Mouse (Mus musculus): ENCODE results near the gene Atpaf2.
"Not testable (repeated sequence)": the region's sequence is repeated elsewhere in the genome, so short reads cannot be mapped to it uniquely, and the experiment has no call there.

The Atpaf2 gene

DNA sequence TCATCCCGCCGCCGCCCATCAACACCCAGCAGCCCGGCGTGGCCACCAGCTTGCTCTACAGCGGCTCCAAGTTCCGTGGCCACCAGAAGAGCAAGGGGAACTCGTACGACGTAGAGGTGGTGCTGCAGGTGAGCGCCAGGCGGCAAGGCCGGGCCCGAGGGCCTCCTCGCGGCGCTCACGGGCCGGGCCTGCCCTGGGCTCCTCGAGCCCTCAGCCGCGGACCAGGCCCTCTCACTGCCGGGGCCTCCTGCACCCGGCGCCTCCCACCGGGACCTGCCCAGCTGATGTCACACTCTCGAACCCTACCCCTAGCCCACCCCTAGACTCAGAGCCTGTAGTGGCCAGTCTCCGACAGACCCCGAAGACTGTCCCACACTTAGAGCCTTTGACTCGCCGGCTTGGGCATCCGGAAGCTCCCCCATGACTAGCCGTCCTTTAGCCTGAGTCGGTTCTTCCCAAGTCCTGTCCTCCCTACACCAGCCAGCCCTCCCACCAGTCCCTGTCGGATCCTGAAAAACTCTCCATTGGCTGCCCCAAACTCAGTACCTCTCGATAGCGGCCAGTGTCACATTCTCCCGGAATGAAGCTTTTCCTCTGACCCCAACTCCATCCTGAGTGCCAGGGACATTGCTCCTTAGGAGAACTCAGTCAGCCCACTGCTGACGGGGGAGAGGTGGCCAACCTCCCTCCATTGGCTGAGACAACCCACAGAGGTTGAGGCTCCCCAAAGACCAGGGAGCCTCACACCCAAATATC, at the start of gene Atpaf2:
TSS of gene Atpaf2 (minus strand) at position 741 of the 756 bp plus-strand sequence.
- peak; percentile 74 for DNase-seq (ENCODE audit: extremely low read depth, insufficient read length, low spot score)

- no peak for DNase-seq (ENCODE audit: extremely low read depth, insufficient read length, low spot score)
Measured at GRCm38 (mm10) chr11:60465943-60466380, 47.7 kb upstream of the Atpaf2 start.

- DNase-seq (ENCODE audit: extremely low read depth, insufficient read length, low spot score), result no peak
Measured at GRCm38 (mm10) chr11:60457973-60458372, 39.7 kb upstream of the Atpaf2 start.

GRCm38 (mm10) chr11:60454745-60455087, 36.5 kb upstream of the Atpaf2 start:
- DNase-seq (ENCODE audit: extremely low read depth, insufficient read length, low spot score), result no peak

GRCm38 (mm10) chr11:60454080-60454744, 36.0 kb upstream of the Atpaf2 start, which contains the start of gene Drg2:
Gene Drg2, plus strand, starts transcription at chr11:60454591.
- peak; percentile 88 for DNase-seq (ENCODE audit: extremely low read depth, insufficient read length, low spot score)

DNA sequence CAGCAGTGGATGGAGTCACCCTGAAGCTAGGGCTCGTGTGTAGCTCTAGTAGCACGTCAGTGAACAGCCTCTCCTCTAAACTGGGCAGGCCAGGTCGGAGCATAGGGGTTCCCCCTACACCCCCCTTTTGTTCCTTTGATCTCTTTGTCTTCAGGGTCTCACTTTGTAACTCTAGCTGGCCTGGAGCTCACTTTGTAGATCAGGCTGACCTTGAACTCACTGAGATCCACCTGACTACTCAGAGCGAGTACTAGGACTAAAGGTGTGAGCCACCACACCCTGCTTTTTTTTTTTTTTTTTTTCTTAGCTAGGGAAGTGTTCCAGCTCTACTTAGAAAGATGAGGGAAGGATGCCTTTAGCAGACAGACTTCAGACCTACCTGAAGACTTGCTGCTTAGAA, 25.8 kb upstream of the Atpaf2 start:
- no peak for DNase-seq (ENCODE audit: extremely low read depth, insufficient read length, low spot score)

- DNase-seq (ENCODE audit: extremely low read depth, insufficient read length, low spot score), result no peak
Measured at GRCm38 (mm10) chr11:60442896-60443295, 24.6 kb upstream of the Atpaf2 start.

DNA sequence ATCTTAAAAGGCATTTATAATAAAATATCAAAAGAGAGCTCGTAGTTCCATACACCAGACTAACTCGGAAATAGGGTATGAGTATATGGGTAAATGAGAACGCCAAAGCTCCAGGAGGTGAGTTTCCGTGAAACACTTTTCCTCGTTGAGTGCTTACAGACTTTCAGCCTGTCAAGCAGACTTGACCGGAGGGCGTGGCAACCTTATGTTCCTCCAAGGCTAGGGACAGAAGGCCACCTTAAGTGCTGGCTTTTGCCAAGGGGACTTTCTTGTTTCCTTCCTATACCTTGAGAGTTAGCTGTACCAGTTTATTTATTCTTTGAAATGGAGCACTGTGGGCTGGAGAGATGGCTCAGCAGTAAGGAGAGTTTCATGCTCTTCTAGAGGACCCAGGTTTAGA, 21.9 kb upstream of the Atpaf2 start:
- DNase-seq (ENCODE audit: extremely low read depth, insufficient read length, low spot score), result no peak

DNA sequence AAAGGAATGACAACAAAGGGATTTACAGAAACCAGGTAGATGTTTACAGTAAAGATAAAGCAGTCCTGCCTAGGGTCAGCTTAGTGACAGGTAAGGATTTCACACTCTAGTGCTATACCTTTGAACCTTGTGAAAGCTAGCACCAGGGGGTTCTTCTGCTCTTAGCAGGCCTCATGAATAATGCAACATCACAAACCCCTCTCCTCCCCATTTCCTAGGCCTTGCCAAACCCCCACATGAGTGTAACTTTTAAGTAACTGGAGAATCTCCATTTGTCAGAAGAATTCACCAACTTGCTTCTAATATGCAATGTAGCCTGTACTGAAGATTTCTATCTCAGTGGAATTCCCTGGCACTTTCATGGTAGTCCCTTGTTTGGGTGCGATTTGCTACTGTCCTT, 21.4 kb upstream of the Atpaf2 start:
- not testable (repeated sequence) for DNase-seq (ENCODE audit: extremely low read depth, insufficient read length, low spot score)

DNA sequence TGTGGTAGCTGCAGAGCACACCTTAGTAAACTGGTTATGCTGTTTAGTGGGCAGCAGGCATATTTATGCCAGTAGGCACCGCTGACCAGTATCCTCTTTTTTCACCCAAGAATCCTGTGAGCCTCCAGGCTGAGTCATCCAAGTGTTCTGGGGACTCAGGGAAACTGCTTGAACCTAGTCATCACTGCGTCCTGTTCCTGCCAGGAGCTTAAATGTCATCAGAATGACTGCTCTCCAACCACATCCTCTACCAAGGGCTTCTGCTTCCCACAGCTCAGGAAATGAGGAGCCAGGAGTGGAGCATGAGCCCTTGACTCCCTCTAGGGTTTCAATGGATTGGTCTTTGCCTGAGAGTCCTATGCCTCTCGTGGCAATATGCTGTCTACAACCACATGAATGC, 18.4 kb upstream of the Atpaf2 start:
- DNase-seq (ENCODE audit: extremely low read depth, insufficient read length, low spot score), result peak; percentile 79

DNA sequence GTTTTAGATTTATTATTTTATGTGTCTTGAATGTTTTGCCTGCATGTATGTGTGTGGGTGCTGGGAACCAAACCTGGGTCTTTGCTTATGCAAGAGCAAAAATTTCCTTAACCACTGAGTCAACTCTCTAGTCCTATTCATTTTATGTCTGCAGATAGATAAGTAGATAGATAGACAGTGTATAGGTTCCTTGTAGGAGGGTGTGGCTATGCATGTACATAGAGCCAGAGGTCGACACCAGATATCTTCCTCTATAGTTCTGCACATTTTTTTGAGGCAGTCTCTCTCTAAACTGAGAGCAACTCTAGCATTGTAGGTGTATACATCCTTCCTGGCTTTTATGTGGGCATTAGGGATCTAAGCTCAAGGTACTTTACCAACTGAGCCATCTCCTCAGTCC, 16.9 kb upstream of the Atpaf2 start:
- no peak for DNase-seq (ENCODE audit: extremely low read depth, insufficient read length, low spot score)

GRCm38 (mm10) chr11:60433501-60433900, 15.2 kb upstream of the Atpaf2 start:
- no peak for DNase-seq (ENCODE audit: extremely low read depth, insufficient read length, low spot score)

- DNase-seq (ENCODE audit: extremely low read depth, insufficient read length, low spot score), result no peak
Measured at GRCm38 (mm10) chr11:60427628-60428027, 9.4 kb upstream of the Atpaf2 start.

- DNase-seq (ENCODE audit: extremely low read depth, insufficient read length, low spot score), result no peak
Measured at GRCm38 (mm10) chr11:60426417-60426816, 8.2 kb upstream of the Atpaf2 start.

GRCm38 (mm10) chr11:60423006-60423405, 4.7 kb upstream of the Atpaf2 start:
- no peak for DNase-seq (ENCODE audit: extremely low read depth, insufficient read length, low spot score)

GRCm38 (mm10) chr11:60422046-60422668, 3.9 kb upstream of the Atpaf2 start:
- no peak for DNase-seq (ENCODE audit: extremely low read depth, insufficient read length, low spot score)

GRCm38 (mm10) chr11:60418473-60418803, 181 bp upstream of the Atpaf2 start:
- DNase-seq (ENCODE audit: extremely low read depth, insufficient read length, low spot score), result no peak

DNA sequence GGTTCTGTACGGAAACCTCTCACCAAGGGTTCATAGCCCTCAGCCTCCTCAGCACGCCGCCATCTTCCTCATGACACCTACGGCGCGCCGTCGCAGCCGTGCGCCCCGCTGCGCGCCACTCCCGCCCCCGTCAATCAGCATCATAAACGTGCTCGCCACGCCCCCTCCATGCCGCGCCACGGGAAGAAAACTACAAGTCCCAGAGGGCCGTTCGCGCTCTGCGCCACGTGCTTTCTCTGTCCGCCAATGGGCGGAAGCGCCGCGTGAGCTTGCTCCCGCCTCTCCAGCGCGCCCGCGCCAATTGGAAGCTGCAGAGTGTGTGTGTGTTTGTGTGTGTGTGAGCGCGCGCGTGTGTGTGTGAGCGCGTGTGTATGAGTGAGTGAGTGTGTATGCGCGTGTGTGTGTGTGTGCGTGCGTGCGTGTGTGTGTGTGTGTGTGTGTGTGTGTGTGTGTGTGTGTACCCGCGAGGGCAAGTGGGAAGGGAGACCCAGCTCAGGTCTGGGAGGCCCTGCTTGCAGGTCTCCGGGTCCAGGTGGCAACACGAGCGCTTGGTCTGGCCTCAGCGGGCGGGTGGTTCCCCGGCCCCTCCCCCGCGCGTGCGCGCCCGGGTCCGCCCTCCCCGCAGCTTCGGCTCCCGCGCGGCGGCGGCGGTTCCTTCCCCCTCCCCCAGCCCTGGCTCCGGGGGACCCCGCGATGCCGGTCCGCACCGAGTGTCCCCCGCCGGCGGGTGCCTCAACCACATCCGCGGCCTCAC, 1.1 kb downstream of the Atpaf2 start, which contains the start of gene Gid4:
TSS of gene Gid4 (plus strand) at position 183 of the 754 bp plus-strand sequence.
- peak; percentile 100 for DNase-seq (ENCODE audit: extremely low read depth, insufficient read length, low spot score)

DNA sequence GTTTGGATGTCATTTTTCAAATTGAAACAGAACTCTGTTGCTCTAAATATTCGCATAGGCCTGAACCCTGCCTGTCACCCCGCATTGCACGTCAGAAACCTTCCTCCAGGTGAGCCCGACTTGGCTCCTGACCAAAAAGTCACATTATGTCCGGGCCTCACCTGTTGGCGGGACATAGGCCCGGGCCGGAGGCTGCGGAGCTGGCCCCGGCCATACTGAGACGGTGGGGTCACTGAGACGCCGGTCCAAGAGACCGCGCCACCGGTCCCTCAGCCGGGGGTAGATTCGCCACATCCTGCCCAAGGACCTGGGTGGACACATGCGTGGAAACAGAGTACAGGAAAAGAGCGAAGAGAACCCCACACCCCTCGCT, 1.7 kb downstream of the Atpaf2 start:
- DNase-seq (ENCODE audit: extremely low read depth, insufficient read length, low spot score), result no peak

DNA sequence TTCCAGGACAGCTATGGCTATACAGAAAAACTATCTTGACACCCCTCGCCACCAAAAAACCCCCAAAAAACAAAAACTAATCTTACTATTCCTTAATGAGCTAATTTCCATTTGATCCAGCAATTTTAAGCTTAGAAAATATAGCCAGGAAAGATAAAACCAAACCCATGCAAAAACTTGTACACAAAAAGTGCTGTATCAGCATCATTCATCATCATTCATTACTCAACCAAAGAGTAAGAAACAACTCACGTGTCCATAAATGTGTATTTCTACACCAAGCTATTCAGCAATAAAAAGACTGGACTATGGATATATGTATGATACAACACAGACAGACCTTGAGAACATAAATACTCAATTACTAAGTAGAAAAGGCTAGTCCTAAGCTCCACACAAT, 5.3 kb downstream of the Atpaf2 start:
- no peak for DNase-seq (ENCODE audit: extremely low read depth, insufficient read length, low spot score)

DNA sequence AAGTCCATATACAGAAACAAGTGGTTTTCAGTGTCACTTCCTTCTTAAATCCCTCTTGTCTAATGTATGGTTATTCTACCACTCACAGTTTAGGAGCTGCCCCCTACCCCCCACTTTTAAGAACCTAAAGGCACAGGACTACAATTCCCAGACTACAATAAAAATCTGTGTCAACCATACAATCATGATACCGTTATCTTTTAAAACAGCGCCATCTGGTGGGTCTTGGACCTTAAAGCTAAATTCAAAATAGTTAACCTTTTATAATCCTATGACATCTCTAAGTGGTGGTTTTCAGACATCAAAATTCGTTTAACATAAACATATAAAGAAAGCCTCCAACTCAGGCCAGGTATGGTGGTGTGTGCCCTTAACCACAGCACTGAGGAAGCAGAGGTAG, 6.1 kb downstream of the Atpaf2 start:
- DNase-seq (ENCODE audit: extremely low read depth, insufficient read length, low spot score), result peak; percentile 18
